Mouse (Mus musculus) C2C12 (cell line): ENCODE data around the gene Atg5. TPM values are rescaled to one million over a fixed set of nuclear protein-coding genes. Genes with fewer than 3 reads are reported as not detected.

Experiments used
- H3K27me3 ChIP-seq: one replicate; pipeline ENCODE4 v1.6.1; 2011; ENCODE audit not compliant: control insufficient read depth, insufficient read depth, insufficient read length
- H3K36me3 ChIP-seq: one replicate; pipeline ENCODE4 v1.6.1; 2011; ENCODE audit not compliant: control insufficient read depth, insufficient read depth
- H3K4me3 ChIP-seq: one replicate; pipeline ENCODE4 v1.5.1; 2011; ENCODE audit warnings: mild to moderate bottlenecking, control low read depth; ENCODE audit not compliant: poor library complexity, insufficient read depth, severe bottlenecking
- H3K79me2 ChIP-seq: one replicate; pipeline ENCODE4 v1.6.1; 2011; ENCODE audit not compliant: control insufficient read depth, insufficient read depth
- H3K79me3 ChIP-seq: one replicate; pipeline ENCODE4 v1.6.1; 2011; ENCODE audit warnings: low read depth, control low read depth
- H3ac ChIP-seq: one replicate; pipeline ENCODE3; 2011; ENCODE audit warnings: low read depth; ENCODE audit not compliant: control insufficient read depth, insufficient read length
- CEBPB ChIP-seq: IDR thresholded peaks from one replicate; pipeline ENCODE4 v1.6.1; 2011; ENCODE audit warnings: low read depth, mild to moderate bottlenecking, control low read depth, moderate library complexity
- CTCF ChIP-seq: IDR thresholded peaks from one replicate; pipeline ENCODE4 v1.5.1; 2011; ENCODE audit not compliant: control insufficient read depth, insufficient read depth, insufficient read length
- FOSL1 ChIP-seq: IDR thresholded peaks from one replicate; pipeline ENCODE4 v1.8.0; 2011; ENCODE audit warnings: mild to moderate bottlenecking, low read length; ENCODE audit not compliant: poor library complexity, insufficient read depth, severe bottlenecking
- MAX ChIP-seq: IDR thresholded peaks from one replicate; pipeline ENCODE4 v1.6.1; 2011; ENCODE audit warnings: mild to moderate bottlenecking, control low read depth
- MYOD1 ChIP-seq: IDR thresholded peaks from one replicate; pipeline ENCODE4 v1.6.1; 2011; ENCODE audit warnings: low read depth; ENCODE audit not compliant: control insufficient read depth, insufficient read length
- MYOG ChIP-seq: IDR thresholded peaks from one replicate; pipeline ENCODE4 v1.6.1; 2011; ENCODE audit not compliant: control insufficient read depth, insufficient read length; ENCODE audit errors: extremely low read depth
- USF1 ChIP-seq: IDR thresholded peaks from one replicate; pipeline ENCODE4 v1.6.1; 2011; ENCODE audit warnings: low read depth, mild to moderate bottlenecking, control low read depth, moderate library complexity
- polyA plus RNA-seq: library from polyadenylated mRNA; unstranded; fragments of >200 nt; fragmentation: generic; extraction: Trizol; gene quantifications from one replicate; pipeline ENCODE4 v1.2.1, GENCODE M21; 2012; ENCODE audit warnings: missing spikeins

Gene Atg5
- polyA plus RNA-seq, 1 experiment: 13.6 TPM

DNA sequence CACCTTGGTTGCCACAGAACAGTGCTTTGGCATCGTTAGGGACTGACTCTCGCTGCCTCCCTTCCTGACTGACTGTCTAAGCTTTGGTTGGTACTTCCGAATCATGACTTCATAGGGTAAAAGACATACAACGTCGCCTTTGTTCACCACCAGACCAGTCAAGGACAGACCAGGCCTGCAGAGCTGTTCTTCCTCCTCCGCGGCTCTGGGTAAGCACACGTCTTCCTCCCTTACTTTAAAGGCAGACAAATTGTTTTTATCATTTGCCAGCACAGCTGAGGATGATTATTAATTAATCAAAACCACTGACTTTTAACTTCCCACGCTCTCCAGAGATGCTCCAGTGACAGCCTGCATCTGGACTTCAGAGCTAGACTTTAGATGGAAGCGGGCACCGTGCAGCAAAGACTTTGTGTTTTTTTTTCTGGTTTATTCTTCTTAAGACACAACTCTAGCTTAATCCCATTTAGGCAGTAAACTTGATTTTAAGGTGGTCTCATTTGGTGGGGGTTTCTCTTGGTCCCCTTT is 120.6 kb downstream of the Atg5 start:
- Histone ChIP-seq H3ac (no peak overlapping the region), H3K4me3 (no peak overlapping the region), H3K27me3 (no peaks in the 10 kb centered on the region), H3K79me2 (no peaks in the 10 kb centered on the region), H3K36me3 (no peaks in the 10 kb centered on the region), H3K79me3 (no peaks in the 10 kb centered on the region)
- TF ChIP-seq MYOD1 (no peak), USF1 (no peak), CEBPB (no peak), MYOG (no peak), MAX (no peak), CTCF (no peak), FOSL1 (no peak)

- Histone ChIP-seq H3K27me3 (no peaks in the 10 kb centered on the region), H3K79me2 (no peaks in the 10 kb centered on the region), H3K4me3 (no peak overlapping the region), H3K79me3 (no peaks in the 10 kb centered on the region), H3ac (no peak overlapping the region), H3K36me3 (no peaks in the 10 kb centered on the region)
- no peak for TF ChIP-seq MYOD1
- TF ChIP-seq FOSL1: no peak
- TF ChIP-seq CEBPB: no peak
- no peak for TF ChIP-seq MYOG
- no peak for TF ChIP-seq USF1
- no peak for TF ChIP-seq MAX
- no peak for TF ChIP-seq CTCF
These were observed 122.1 kb downstream of the Atg5 start for GRCm38 (mm10) chr10:44390286-44390685.

GRCm38 (mm10) chr10:44391509-44392290 is 123.5 kb downstream of the Atg5 start:
- Histone ChIP-seq H3K36me3 (no peaks in the 10 kb centered on the region), H3K27me3 (no peaks in the 10 kb centered on the region), H3K79me2 (no peaks in the 10 kb centered on the region), H3ac (no peak overlapping the region), H3K79me3 (no peaks in the 10 kb centered on the region), H3K4me3 (no peak overlapping the region)
- TF ChIP-seq CTCF: no peak
- TF ChIP-seq MYOD1: no peak
- no peak for TF ChIP-seq CEBPB
- TF ChIP-seq FOSL1: no peak
- no peak for TF ChIP-seq USF1
- no peak for TF ChIP-seq MYOG
- no peak for TF ChIP-seq MAX

DNA sequence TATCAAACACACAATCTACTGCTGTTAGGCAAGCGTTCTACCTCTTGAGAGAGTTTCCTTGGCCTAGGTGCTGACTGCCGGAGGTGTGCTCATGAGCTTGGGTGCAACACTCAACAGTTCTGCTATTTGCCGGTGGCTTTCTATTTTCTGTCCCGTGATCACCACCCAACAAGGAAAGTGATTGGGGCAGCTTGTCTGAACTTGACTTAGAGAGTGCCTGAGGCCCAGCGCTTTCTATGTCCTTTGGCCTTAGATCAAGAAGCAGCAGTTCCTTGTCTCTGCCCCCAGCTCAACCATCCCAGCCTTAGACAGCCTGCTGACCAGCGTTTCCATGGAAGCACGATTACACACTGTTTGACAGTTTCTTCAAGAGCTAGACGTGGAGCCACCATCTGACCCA is 124.7 kb downstream of the Atg5 start:
- Histone ChIP-seq H3K36me3 (no peaks in the 10 kb centered on the region), H3ac (no peak overlapping the region)
- TF ChIP-seq USF1 (no peak), FOSL1 (no peak), MYOG (no peak), MAX (no peak), MYOD1 (no peak), CTCF (no peak), CEBPB (no peak)

DNA sequence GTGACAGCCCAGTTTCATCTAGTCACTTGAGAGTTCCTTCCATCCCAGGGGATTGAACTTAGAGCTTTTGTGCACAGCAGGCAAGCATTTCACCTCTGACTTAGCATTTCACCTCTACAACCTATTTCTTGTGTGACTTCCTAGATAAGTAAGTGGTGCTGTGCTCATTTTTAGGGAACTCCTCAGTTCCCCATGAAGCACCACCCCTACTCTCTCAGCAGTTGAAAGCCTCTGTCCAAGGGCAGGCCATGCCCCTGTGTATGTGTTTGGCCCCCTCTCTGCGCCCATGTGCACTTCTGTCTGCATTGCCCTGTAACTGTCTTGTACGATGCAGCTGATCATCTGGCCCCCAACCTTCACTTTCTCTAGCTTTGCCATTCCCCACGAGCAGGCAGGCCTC is 132.0 kb downstream of the Atg5 start:
- Histone ChIP-seq H3K79me2 (no peaks in the 10 kb centered on the region), H3K4me3 (no peak overlapping the region), H3K27me3 (no peaks in the 10 kb centered on the region), H3ac (no peak overlapping the region), H3K36me3 (no peaks in the 10 kb centered on the region), H3K79me3 (no peaks in the 10 kb centered on the region)
- TF ChIP-seq MYOG: no peak
- no peak for TF ChIP-seq CEBPB
- TF ChIP-seq MYOD1: no peak
- no peak for TF ChIP-seq FOSL1
- no peak for TF ChIP-seq USF1
- no peak for TF ChIP-seq CTCF
- no peak for TF ChIP-seq MAX

More for the DNA sequence above, 124.7 kb downstream of the Atg5 start:
- Histone ChIP-seq H3K79me3 (no peaks in the 10 kb centered on the region), H3K79me2 (no peaks in the 10 kb centered on the region), H3K4me3 (no peak overlapping the region), H3K27me3 (no peaks in the 10 kb centered on the region)
